In the genomic region with DNA sequence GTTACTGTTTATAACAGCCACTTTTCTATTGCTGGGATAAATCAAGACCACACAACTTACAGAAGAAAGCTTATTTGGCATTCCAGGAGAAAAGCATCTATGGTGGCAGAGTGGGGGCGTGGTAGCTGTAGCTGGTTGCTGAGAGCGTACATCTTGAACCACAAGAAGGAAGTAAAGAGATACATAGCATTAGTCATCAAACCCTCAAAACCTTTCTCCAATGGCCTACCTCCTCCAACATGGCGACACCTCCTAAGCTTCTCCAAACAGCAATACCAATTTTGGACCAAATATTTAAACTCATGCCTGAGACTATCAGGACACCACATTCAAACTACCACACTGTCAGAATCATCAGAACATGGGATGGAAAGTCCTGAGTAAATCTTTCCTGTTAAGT, we compare ENCODE assay signal across 31 mouse cellular contexts. TPM values are rescaled to one million over a fixed set of nuclear protein-coding genes. Genes with fewer than 3 reads are reported as not detected.
DNase-seq lines count a peak whose midpoint lies in the region; ATAC-seq and TF ChIP-seq lines count a peak whose summit lies in the region.
"Had no signal": no experiment of that assay in that cellular context is flagged by ENCODE, and none has a peak within 500 bp of the region (broad histone marks: within the 10 kb centered on the region; RNA-seq: fewer than 3 reads in every experiment).

No protein-coding gene starts in this region.

- WGBS in hindbrain, postnatal 0 days, result 95% methylated on average over 3 of the region's 3 CpGs

- no peak overlapping the region for H3K4me2 ChIP-seq in hindbrain, postnatal 0 days (ENCODE audit: low read depth, low read length)
- H3K4me2 ChIP-seq: embryonic facial prominence, embryonic 12.5 days; heart, embryonic 11.5 days; limb, embryonic 12.5 days; liver, embryonic 11.5 days; midbrain, embryonic 13.5 days; neural tube, embryonic 12.5 days had no signal

- H3K9me3 ChIP-seq in MEL (replicated peaks; ENCODE audit: insufficient read depth, low read length), result no peaks in the 10 kb centered on the region
- H3K9me3 ChIP-seq in hindbrain, postnatal 0 days (ENCODE audit: low read length), result no peaks in the 10 kb centered on the region
- H3K9me3 ChIP-seq: embryonic facial prominence, embryonic 12.5 days; hindbrain, embryonic 10.5 days; limb, embryonic 12.5 days; neural tube, embryonic 12.5 days had no signal

- H3K36me3 ChIP-seq in MEL (ENCODE audit: control insufficient read depth in 1 of 2, insufficient read depth in 2 of 2, low read length in 2 of 2), result peaks cover 0 to 2% of the 10 kb centered on the region in 2 experiments; a peak in 2 of 4 replicates
- no peaks in the 10 kb centered on the region for H3K36me3 ChIP-seq in hindbrain, postnatal 0 days (ENCODE audit: insufficient read depth, low read length)
- H3K36me3 ChIP-seq: embryonic facial prominence, embryonic 12.5 days; limb, embryonic 12.5 days had no signal

- H3K79me2 ChIP-seq in MEL (ENCODE audit: control insufficient read depth, insufficient read depth, low read length, poor library complexity), result no peaks in the 10 kb centered on the region

- no peaks in the 10 kb centered on the region for H3K27me3 ChIP-seq in MEL (ENCODE audit: control insufficient read depth in 1 of 2, insufficient read depth in 2 of 2, low read length in 2 of 2)
- H3K27me3 ChIP-seq in hindbrain, postnatal 0 days (ENCODE audit: insufficient read depth, low read length), result no peaks in the 10 kb centered on the region
- H3K27me3 ChIP-seq: embryonic facial prominence, embryonic 12.5 days; limb, embryonic 12.5 days; midbrain, embryonic 13.5 days; neural tube, embryonic 12.5 days had no signal

- peak; percentile 6 for DNase-seq in thymus, postnatal 4 days
- DNase-seq in thymus, postnatal 14 days, result no peak
- DNase-seq in MEL (ENCODE audit: low read depth, low spot score), result peak; percentile 63
- DNase-seq in induced T-regulatory cell, adult 2 months (ENCODE audit: low read depth), result peak; percentile 56
- no peak for DNase-seq in embryo, embryonic 10.5 days (ENCODE audit: low spot score)
- DNase-seq in lung, postnatal 25 days (ENCODE audit: low spot score), result no peak
- DNase-seq in hindbrain, postnatal 0 days (ENCODE audit: low spot score), result no peak
- DNase-seq: adrenal gland, postnatal 14 days; cerebellum, adult 11 months; cerebellum, adult 9-11 months; forebrain, postnatal 0 days; gastrocnemius, postnatal 36 days; heart, postnatal 10 days; kidney, adult 11 months; liver, postnatal 0 days; thymus, adult 18-20 months had no signal

- H3K4me3 ChIP-seq in MEL (ENCODE audit: control insufficient read depth in 1 of 2, insufficient read depth in 1 of 2, low read depth in 2 of 2, low read length in 2 of 2), result no peak overlapping the region
- H3K4me3 ChIP-seq in hindbrain, postnatal 0 days (ENCODE audit: low read length), result no peak overlapping the region
- H3K4me3 ChIP-seq: embryonic facial prominence, embryonic 12.5 days; hindbrain, embryonic 10.5 days; left cerebral cortex, adult 2 months; limb, embryonic 12.5 days; midbrain, embryonic 13.5 days; neural tube, embryonic 12.5 days had no signal

- TF ChIP-seq RAD21 in MEL (IDR thresholded peaks at IDR 0.05; ENCODE audit: low read depth, low read length), result no peak

- no peak for ATAC-seq in hindbrain, postnatal 0 days
- ATAC-seq: forebrain, postnatal 0 days; hindbrain, embryonic 16.5 days; liver, postnatal 0 days; lung, postnatal 0 days; midbrain, embryonic 13.5 days had no signal

- no peak for TF ChIP-seq POLR2A in MEL (IDR thresholded peaks at IDR 0.05; ENCODE audit: control insufficient read depth in 1 of 2, insufficient read depth in 1 of 2, low read depth in 1 of 2, low read length in 2 of 2, poor library complexity in 1 of 2)

- no peak for TF ChIP-seq EP300 in MEL (IDR thresholded peaks at IDR 0.05; ENCODE audit: low read depth in 1 of 2, low read length in 2 of 2)

- H3K27ac ChIP-seq in MEL (ENCODE audit: control insufficient read depth, low read depth, low read length), result no peak overlapping the region
- no peak overlapping the region for H3K27ac ChIP-seq in hindbrain, postnatal 0 days
- H3K27ac ChIP-seq: embryonic facial prominence, embryonic 12.5 days; hindbrain, embryonic 10.5 days; left cerebral cortex, adult 2 months; limb, embryonic 12.5 days; midbrain, embryonic 13.5 days; neural tube, embryonic 12.5 days had no signal

- no peak for TF ChIP-seq CTCF in MEL (IDR thresholded peaks at IDR 0.05 in 2 of 3, conservative IDR thresholded peaks at IDR 0.05 in 1 of 3; ENCODE audit: control insufficient read depth in 1 of 3, insufficient read depth in 1 of 3, low read depth in 2 of 3, low read length in 3 of 3, poor library complexity in 1 of 3, severe bottlenecking in 1 of 3)
- TF ChIP-seq CTCF in hindbrain, postnatal 0 days (IDR thresholded peaks at IDR 0.05; ENCODE audit: low read depth), result no peak

- no peak overlapping the region for H3K9ac ChIP-seq in MEL (ENCODE audit: control insufficient read depth, low read depth, low read length, poor library complexity, severe bottlenecking)
- H3K9ac ChIP-seq in hindbrain, postnatal 0 days (replicated peaks; ENCODE audit: low read length), result no peak overlapping the region
- H3K9ac ChIP-seq: embryonic facial prominence, embryonic 12.5 days; forebrain, postnatal 0 days; limb, embryonic 12.5 days; liver, postnatal 0 days; midbrain, embryonic 13.5 days; neural tube, embryonic 12.5 days had no signal

- H3K4me1 ChIP-seq in MEL (ENCODE audit: control insufficient read depth in 1 of 2, insufficient read depth in 2 of 2, low read length in 2 of 2), result 0 out of 4 replicates have a peak, but pooled peaks cover 0 to 5% of the 10 kb centered on the region in 2 experiments
- no peaks in the 10 kb centered on the region for H3K4me1 ChIP-seq in hindbrain, postnatal 0 days (ENCODE audit: insufficient read depth, low read length)
- H3K4me1 ChIP-seq: limb, embryonic 12.5 days had no signal

TF ChIP-seq in MEL, 35 proteins besides CTCF, POLR2A, EP300 and RAD21:
- TF ChIP-seq POLR2AphosphoS5 (IDR thresholded peaks at IDR 0.05; ENCODE audit: borderline replicate concordance, low read depth, low read length) (no peak), JUND (IDR thresholded peaks at IDR 0.05; ENCODE audit: low read depth, low read length) (peak; percentile 34; the same call in 1 of the 2 replicates), MAZ (IDR thresholded peaks at IDR 0.05; ENCODE audit: low read depth, low read length) (no peak)
TF ChIP-seq in MEL: peak in this region for 1.

RNA-seq across cellular contexts. Expression of a gene that starts 58.0 kb away (rescaled TPM):
- not detected in 2 replicates for total RNA-seq in MEL (2012; rRNA removed)
- polyA plus RNA-seq in MEL (2012; ENCODE audit: insufficient read depth in 1 of 2, insufficient read length in 2 of 2, low read depth in 1 of 2, low replicate concordance in 2 of 2, missing spikeins in 1 of 2), result under 1 TPM in 1 of 2 experiments, not detected in 1; 0.07 TPM
- total RNA-seq in hindbrain, postnatal 0 days (2014; rRNA removed), result not detected in 2 replicates
- 0.28 and 0.30 TPM in 2 replicates for polyA plus RNA-seq in hindbrain, postnatal 0 days (2015; fragmentation: Nextera tagmentation; extraction: Ambion mirVana)
- total RNA-seq: adrenal gland, postnatal 14 days; gastrocnemius, adult 18-20 months; gastrocnemius, postnatal 36 days; heart, postnatal 10 days; left cerebral cortex, adult 2 months had no signal
- polyA plus RNA-seq: embryonic facial prominence, embryonic 12.5 days; kidney, embryonic 16.5 days; large intestine, adult 2 months; limb, embryonic 12.5 days; liver, postnatal 0 days; lung, postnatal 0 days; spleen, adult 2 months; stomach, embryonic 14.5 days had no signal

Comparison
In these comparisons a context has a peak if more than half of its experiments do, and no peak if none do; other contexts are left out.
1. DNase-seq: peak in thymus, postnatal 4 days (single experiment), MEL (single experiment) and induced T-regulatory cell, adult 2 months (single experiment); none in thymus, postnatal 14 days (single experiment), embryo, embryonic 10.5 days (single experiment), lung, postnatal 25 days (single experiment) and hindbrain, postnatal 0 days (single experiment).